8 mouse cellular contexts compared by ENCODE assay signal in genomic region chr5:74161297-74161926, GRCm38 (mm10). TPM values are rescaled to one million over a fixed set of nuclear protein-coding genes. Genes with fewer than 3 reads are reported as not detected.
DNase-seq lines count a peak whose midpoint lies in the region; ATAC-seq lines count a peak whose summit lies in the region.

No protein-coding gene starts in this region.

- H3K4me1 ChIP-seq in forebrain, embryonic 10.5 days, result peaks cover 29% of the 10 kb centered on the region
- peaks cover 13% of the 10 kb centered on the region for H3K4me1 ChIP-seq in hindbrain, embryonic 14.5 days (replicated peaks; ENCODE audit: control insufficient read depth, insufficient read depth, low read length)
- H3K4me1 ChIP-seq in limb, embryonic 15.5 days, result peaks cover 36% of the 10 kb centered on the region
- H3K4me1 ChIP-seq in neural tube, embryonic 15.5 days, result peaks cover 10% of the 10 kb centered on the region

- 28% methylated on average over 15 of the region's 15 CpGs for WGBS in forebrain, embryonic 10.5 days
- WGBS in hindbrain, embryonic 14.5 days, result 17% methylated on average over 15 of the region's 15 CpGs
- 4% methylated on average over 15 of the region's 15 CpGs for WGBS in limb, embryonic 15.5 days
- 28% methylated on average over 15 of the region's 15 CpGs for WGBS in neural tube, embryonic 15.5 days

- peak overlapping the region; percentile 47 for H3K4me2 ChIP-seq in hindbrain, embryonic 14.5 days (replicated peaks)
- H3K4me2 ChIP-seq in limb, embryonic 15.5 days, result peak overlapping the region; percentile 43
- peak overlapping the region; percentile 40 for H3K4me2 ChIP-seq in neural tube, embryonic 15.5 days

- 0 out of 2 replicates have a peak, but pooled peaks cover 4% of the 10 kb centered on the region for H3K9me3 ChIP-seq in forebrain, embryonic 10.5 days
- H3K9me3 ChIP-seq in hindbrain, embryonic 14.5 days (ENCODE audit: control insufficient read depth, low read length), result no peaks in the 10 kb centered on the region
- H3K9me3 ChIP-seq in limb, embryonic 15.5 days, result no peaks in the 10 kb centered on the region
- H3K9me3 ChIP-seq in neural tube, embryonic 15.5 days (replicated peaks), result no peaks in the 10 kb centered on the region

- H3K27me3 ChIP-seq in forebrain, embryonic 10.5 days (ENCODE audit: poor library complexity, severe bottlenecking), result no peaks in the 10 kb centered on the region
- H3K27me3 ChIP-seq in hindbrain, embryonic 14.5 days (ENCODE audit: control insufficient read depth, insufficient read depth, low read length), result no peaks in the 10 kb centered on the region
- H3K27me3 ChIP-seq in limb, embryonic 15.5 days, result no peaks in the 10 kb centered on the region
- H3K27me3 ChIP-seq in neural tube, embryonic 15.5 days (replicated peaks), result no peaks in the 10 kb centered on the region

- peak; percentile 17 to 64 for DNase-seq in adrenal gland, adult (ENCODE audit: inconsistent age in 2 of 2, low spot score in 1 of 2)
- no peak for DNase-seq in adrenal gland, postnatal 4 days (ENCODE audit: low spot score in 2 of 2)
- DNase-seq in forebrain, embryonic 10.5 days (ENCODE audit: extremely low spot score, low spot score), result peak; percentile 65
- DNase-seq in hindbrain, embryonic 14.5 days (ENCODE audit: low spot score), result no peak
- DNase-seq in urinary bladder, adult 18-20 months (ENCODE audit: low spot score in 2 of 2), result no peak

- peak overlapping the region; percentile 76 for H3K27ac ChIP-seq in forebrain, embryonic 10.5 days
- H3K27ac ChIP-seq in hindbrain, embryonic 14.5 days, result no peak overlapping the region
- H3K27ac ChIP-seq in limb, embryonic 15.5 days, result peak overlapping the region; percentile 83
- no peak overlapping the region for H3K27ac ChIP-seq in neural tube, embryonic 15.5 days (replicated peaks)

- peak overlapping the region; percentile 33; the same call in 1 of the 2 replicates for H3K9ac ChIP-seq in hindbrain, embryonic 14.5 days
- H3K9ac ChIP-seq in limb, embryonic 15.5 days, result no peak overlapping the region
- no peak overlapping the region for H3K9ac ChIP-seq in neural tube, embryonic 15.5 days (replicated peaks)

- H3K4me3 ChIP-seq in forebrain, embryonic 10.5 days, result peak overlapping the region; percentile 30
- no peak overlapping the region for H3K4me3 ChIP-seq in hindbrain, embryonic 14.5 days (replicated peaks; ENCODE audit: low read length)
- peak overlapping the region; percentile 17 for H3K4me3 ChIP-seq in limb, embryonic 15.5 days
- H3K4me3 ChIP-seq in neural tube, embryonic 15.5 days (replicated peaks), result no peak overlapping the region

- peak; percentile 60; the same call in 1 of the 2 replicates for ATAC-seq in hindbrain, embryonic 14.5 days (ENCODE audit: low FRiP score)
- ATAC-seq in limb, embryonic 15.5 days (ENCODE audit: insufficient number of reproducible peaks, low FRiP score, low TSS enrichment, low read depth), result peak; percentile 88
- ATAC-seq in neural tube, embryonic 15.5 days (ENCODE audit: low FRiP score), result no peak
- ATAC-seq in inflammation-experienced regulatory T-cells, adult 6 months, result no peak

- no peaks in the 10 kb centered on the region for H3K36me3 ChIP-seq in forebrain, embryonic 10.5 days (replicated peaks)
- no peaks in the 10 kb centered on the region for H3K36me3 ChIP-seq in hindbrain, embryonic 14.5 days (replicated peaks; ENCODE audit: control insufficient read depth, insufficient read depth)
- H3K36me3 ChIP-seq in limb, embryonic 15.5 days, result no peaks in the 10 kb centered on the region
- H3K36me3 ChIP-seq in neural tube, embryonic 15.5 days, result no peaks in the 10 kb centered on the region

RNA-seq across cellular contexts. Expression of gene Rasl11b, which starts 33.7 kb away (rescaled TPM):
- total RNA-seq in adrenal gland, postnatal 4 days (2021), result 10 to 100 TPM; 34.4 to 38.9 TPM
- polyA plus RNA-seq in forebrain, embryonic 10.5 days (2016; fragmentation: Nextera tagmentation; extraction: Ambion mirVana), result 27.5 and 29.2 TPM in 2 replicates
- polyA plus RNA-seq in hindbrain, embryonic 14.5 days (2014; fragmentation: Nextera tagmentation; extraction: Ambion mirVana), result 15.4 and 16.5 TPM in 2 replicates
- polyA plus RNA-seq in limb, embryonic 15.5 days (2015; fragmentation: Nextera tagmentation; extraction: Ambion mirVana), result 126 and 133 TPM in 2 replicates
- 16.5 and 17.4 TPM in 2 replicates for polyA plus RNA-seq in neural tube, embryonic 15.5 days (2015; fragmentation: Nextera tagmentation; extraction: Ambion mirVana)
- 1 to 10 TPM in 2 of 3 experiments, under 1 TPM in 1; 0.53 to 2.9 (median 1.2) TPM for polyA plus RNA-seq in inflammation-experienced regulatory T-cells, adult 6 months (2017; shearing (Covaris generic))

Comparison
In these comparisons a context has a peak if more than half of its experiments do, and no peak if none do; other contexts are left out.
1. DNase-seq: peak in adrenal gland, adult (2 of 2) and forebrain, embryonic 10.5 days (single experiment); none in adrenal gland, postnatal 4 days (0 of 2), hindbrain, embryonic 14.5 days (single experiment) and urinary bladder, adult 18-20 months (0 of 2).
2. H3K27ac ChIP-seq: peak in forebrain, embryonic 10.5 days (single experiment) and limb, embryonic 15.5 days (single experiment); none in hindbrain, embryonic 14.5 days (single experiment) and neural tube, embryonic 15.5 days (single experiment).
3. H3K4me3 ChIP-seq: peak in forebrain, embryonic 10.5 days (single experiment) and limb, embryonic 15.5 days (single experiment); none in hindbrain, embryonic 14.5 days (single experiment) and neural tube, embryonic 15.5 days (single experiment).
4. ATAC-seq: peak in hindbrain, embryonic 14.5 days (single experiment) and limb, embryonic 15.5 days (single experiment); none in neural tube, embryonic 15.5 days (single experiment) and inflammation-experienced regulatory T-cells, adult 6 months (single experiment).
5. Peak in every context shown above with its lines, with median percentiles within 50 percentile points of each other: H3K4me2 ChIP-seq.